Mouse (Mus musculus): ENCODE measurements around the gene Tom1l2. TPM values are rescaled to one million over a fixed set of nuclear protein-coding genes. Genes with fewer than 3 reads are reported as not detected.
A peak's percentile ranks its signal among the peaks of the same experiment; 100 is the strongest.

Gene Tom1l2
- polyA plus RNA-seq, 1 experiment from 2014 or later, result 61.4 TPM

DNA sequence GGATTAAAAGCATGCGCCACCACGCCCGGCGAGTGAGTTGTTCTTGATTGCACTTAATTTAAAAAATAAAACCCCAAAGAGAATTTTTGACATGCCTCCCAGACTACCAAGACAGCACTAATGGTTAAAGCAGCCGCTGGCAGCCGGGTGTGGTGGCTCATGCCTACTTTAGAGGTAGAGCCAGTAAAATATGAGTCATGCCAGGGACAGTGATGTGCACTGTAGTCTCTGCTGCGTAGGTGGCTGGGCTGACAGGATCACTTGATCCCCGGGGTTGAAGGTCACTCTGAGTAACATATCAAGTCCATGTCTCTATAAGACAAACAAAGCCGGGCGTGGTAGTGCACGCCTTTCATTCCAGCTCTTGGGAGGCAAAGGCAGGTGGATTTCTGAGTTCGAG is 13.3 kb downstream of the Tom1l2 start:
- Histone ChIP-seq H3K36me3 (no peaks in the 10 kb centered on the region), H3K4me3 (no peak overlapping the region), H3K9ac (no peak overlapping the region), H3K4me2 (no peak overlapping the region), H3K9me3 (no peaks in the 10 kb centered on the region), H3K27ac (replicated peaks) (no peak overlapping the region), H3K4me1 (replicated peaks) (no peaks in the 10 kb centered on the region), H3K27me3 (no peaks in the 10 kb centered on the region)
- 93% methylated on average over 12 of the region's 12 CpGs for WGBS
- ATAC-seq (ENCODE audit: low read depth), result no peak

DNA sequence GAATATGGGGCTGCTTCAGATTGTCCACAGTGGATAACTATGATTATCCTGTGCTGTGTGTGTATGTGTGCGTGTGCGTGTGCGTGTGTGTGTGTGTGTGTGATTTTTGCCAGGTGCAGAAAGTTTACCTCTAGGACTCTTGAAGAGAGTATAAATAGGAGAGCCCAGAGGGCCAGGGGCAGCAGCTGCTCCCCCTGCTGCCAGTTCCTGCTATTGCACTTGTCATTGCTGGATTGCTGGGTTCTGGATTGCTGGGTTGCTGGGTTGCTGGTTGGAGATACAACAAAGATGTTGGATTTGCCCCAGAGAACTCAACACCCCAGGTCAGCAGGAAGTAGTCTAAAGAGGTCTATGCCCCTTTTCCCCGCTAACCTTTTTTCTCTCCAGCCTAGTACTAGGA is 14.4 kb downstream of the Tom1l2 start:
- no peak for ATAC-seq (ENCODE audit: low read depth)
- H3K4me1 ChIP-seq (replicated peaks), result 0 out of 2 replicates have a peak, but pooled peaks cover 7% of the 10 kb centered on the region
- no peaks in the 10 kb centered on the region for H3K36me3 ChIP-seq
- H3K4me3 ChIP-seq, result no peak overlapping the region
- no peaks in the 10 kb centered on the region for H3K27me3 ChIP-seq
- no peaks in the 10 kb centered on the region for H3K9me3 ChIP-seq
- no peak overlapping the region for H3K27ac ChIP-seq (replicated peaks)
- H3K4me2 ChIP-seq, result no peak overlapping the region
- WGBS, result 66% methylated on average over 4 of the region's 4 CpGs
- no peak overlapping the region for H3K9ac ChIP-seq

DNA sequence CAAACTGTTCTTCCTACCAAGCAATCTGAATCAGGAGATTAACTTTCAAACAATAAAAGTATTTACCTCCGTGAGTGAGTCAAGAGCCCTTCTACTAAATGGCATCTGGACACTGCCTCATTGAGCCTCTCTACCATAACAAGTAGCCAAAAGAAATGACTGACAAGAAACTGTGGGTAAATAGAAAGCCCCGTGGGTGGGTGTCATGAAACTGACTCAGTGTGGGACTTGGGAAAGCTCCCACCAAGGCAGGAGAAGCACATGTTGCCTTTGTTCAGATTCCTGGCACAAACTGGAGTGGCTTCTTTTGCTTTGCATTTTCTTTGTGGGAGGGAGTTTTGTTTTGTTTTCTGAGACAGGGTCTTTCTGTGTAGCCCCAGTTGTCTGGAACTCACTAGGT is 16.9 kb downstream of the Tom1l2 start:
- Histone ChIP-seq H3K4me1 (replicated peaks) (0 out of 2 replicates have a peak, but pooled peaks cover 7% of the 10 kb centered on the region), H3K36me3 (no peaks in the 10 kb centered on the region), H3K27me3 (no peaks in the 10 kb centered on the region), H3K9me3 (no peaks in the 10 kb centered on the region), H3K27ac (replicated peaks) (no peak overlapping the region), H3K4me2 (no peak overlapping the region), H3K9ac (no peak overlapping the region), H3K4me3 (no peak overlapping the region)
- 87% methylated on average over 2 of the region's 2 CpGs for WGBS
- ATAC-seq (ENCODE audit: low read depth), result no peak

DNA sequence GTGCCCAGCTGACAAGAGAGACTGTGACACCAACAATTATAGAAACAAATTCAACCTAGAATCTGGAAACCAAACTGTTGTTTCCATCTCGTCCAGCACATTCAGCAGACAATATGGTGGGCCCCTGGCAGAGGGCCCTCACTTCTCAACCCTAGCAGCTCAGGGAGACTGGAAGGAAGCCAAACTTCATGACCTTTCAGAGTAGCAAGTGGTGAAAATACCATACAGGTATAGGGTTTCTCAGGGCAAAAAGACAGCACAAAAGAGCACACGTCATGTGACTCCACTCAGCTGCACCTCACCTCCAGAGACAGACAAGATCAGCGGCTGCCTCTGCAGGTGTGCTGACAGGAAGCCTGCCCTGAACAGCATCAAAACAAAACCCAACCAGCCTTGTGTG is 18.6 kb downstream of the Tom1l2 start:
- Histone ChIP-seq H3K36me3 (no peaks in the 10 kb centered on the region), H3K27ac (replicated peaks) (0 out of 2 replicates have a peak overlapping the region, but pooled peaks have one; percentile 4), H3K9ac (no peak overlapping the region), H3K4me3 (no peak overlapping the region), H3K27me3 (no peaks in the 10 kb centered on the region), H3K9me3 (no peaks in the 10 kb centered on the region), H3K4me2 (no peak overlapping the region), H3K4me1 (replicated peaks) (0 out of 2 replicates have a peak, but pooled peaks cover 7% of the 10 kb centered on the region)
- WGBS, result 80% methylated on average over 3 of the region's 3 CpGs
- no peak for ATAC-seq (ENCODE audit: low read depth)

- H3K4me1 ChIP-seq (replicated peaks), result 0 out of 2 replicates have a peak, but pooled peaks cover 7% of the 10 kb centered on the region
- H3K27me3 ChIP-seq, result no peaks in the 10 kb centered on the region
- H3K9me3 ChIP-seq, result no peaks in the 10 kb centered on the region
- ATAC-seq (ENCODE audit: low read depth), result no peak
- WGBS, result 81% methylated on average over 5 of the region's 5 CpGs
- no peak overlapping the region for H3K27ac ChIP-seq (replicated peaks)
- H3K9ac ChIP-seq, result no peak overlapping the region
- no peaks in the 10 kb centered on the region for H3K36me3 ChIP-seq
- no peak overlapping the region for H3K4me3 ChIP-seq
- H3K4me2 ChIP-seq, result no peak overlapping the region
Observed at GRCm38 (mm10) chr11:60333461-60333860, 19.2 kb downstream of the Tom1l2 start.

DNA sequence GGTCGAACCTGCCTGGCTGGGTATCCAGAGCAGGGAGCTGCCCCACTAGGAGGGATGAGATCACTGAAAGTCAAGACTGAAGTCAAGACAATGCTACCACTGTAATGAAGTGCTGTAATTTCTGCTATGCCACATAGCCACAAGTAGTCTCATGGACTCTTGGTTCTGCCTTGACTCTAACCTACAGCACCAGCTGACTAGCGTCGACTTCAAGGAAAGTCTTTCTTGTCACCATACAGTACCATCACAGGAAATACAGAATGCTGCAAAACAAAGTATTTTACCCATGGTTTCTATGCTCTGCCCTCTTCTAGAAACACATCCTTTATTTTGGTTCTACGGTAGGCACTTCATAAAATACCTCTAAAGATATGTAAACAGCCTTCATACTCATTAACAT is 22.2 kb downstream of the Tom1l2 start:
- no peaks in the 10 kb centered on the region for H3K9me3 ChIP-seq
- H3K36me3 ChIP-seq, result no peaks in the 10 kb centered on the region
- WGBS, result 90% methylated on average over 4 of the region's 4 CpGs
- no peak overlapping the region for H3K27ac ChIP-seq (replicated peaks)
- H3K27me3 ChIP-seq, result no peaks in the 10 kb centered on the region
- H3K9ac ChIP-seq, result no peak overlapping the region
- no peak for ATAC-seq (ENCODE audit: low read depth)
- H3K4me3 ChIP-seq, result no peak overlapping the region
- H3K4me2 ChIP-seq, result no peak overlapping the region
- H3K4me1 ChIP-seq (replicated peaks), result 0 out of 2 replicates have a peak, but pooled peaks cover 7% of the 10 kb centered on the region

GRCm38 (mm10) chr11:60323731-60324130 is 29.0 kb downstream of the Tom1l2 start:
- Histone ChIP-seq H3K4me2 (no peak overlapping the region), H3K9me3 (no peaks in the 10 kb centered on the region), H3K4me3 (no peak overlapping the region), H3K36me3 (no peaks in the 10 kb centered on the region), H3K4me1 (replicated peaks) (peaks cover 30% of the 10 kb centered on the region), H3K9ac (no peak overlapping the region), H3K27ac (replicated peaks) (no peak overlapping the region), H3K27me3 (no peaks in the 10 kb centered on the region)
- no peak for ATAC-seq (ENCODE audit: low read depth)

GRCm38 (mm10) chr11:60321438-60321837 is 31.3 kb downstream of the Tom1l2 start:
- no peak for ATAC-seq (ENCODE audit: low read depth)
- Histone ChIP-seq H3K27me3 (no peaks in the 10 kb centered on the region), H3K4me2 (no peak overlapping the region), H3K36me3 (no peaks in the 10 kb centered on the region), H3K9ac (no peak overlapping the region), H3K27ac (replicated peaks) (peak overlapping the region; percentile 81), H3K9me3 (no peaks in the 10 kb centered on the region), H3K4me3 (no peak overlapping the region), H3K4me1 (replicated peaks) (peaks cover 53% of the 10 kb centered on the region)
- 73% methylated on average over 2 of the region's 2 CpGs for WGBS

DNA sequence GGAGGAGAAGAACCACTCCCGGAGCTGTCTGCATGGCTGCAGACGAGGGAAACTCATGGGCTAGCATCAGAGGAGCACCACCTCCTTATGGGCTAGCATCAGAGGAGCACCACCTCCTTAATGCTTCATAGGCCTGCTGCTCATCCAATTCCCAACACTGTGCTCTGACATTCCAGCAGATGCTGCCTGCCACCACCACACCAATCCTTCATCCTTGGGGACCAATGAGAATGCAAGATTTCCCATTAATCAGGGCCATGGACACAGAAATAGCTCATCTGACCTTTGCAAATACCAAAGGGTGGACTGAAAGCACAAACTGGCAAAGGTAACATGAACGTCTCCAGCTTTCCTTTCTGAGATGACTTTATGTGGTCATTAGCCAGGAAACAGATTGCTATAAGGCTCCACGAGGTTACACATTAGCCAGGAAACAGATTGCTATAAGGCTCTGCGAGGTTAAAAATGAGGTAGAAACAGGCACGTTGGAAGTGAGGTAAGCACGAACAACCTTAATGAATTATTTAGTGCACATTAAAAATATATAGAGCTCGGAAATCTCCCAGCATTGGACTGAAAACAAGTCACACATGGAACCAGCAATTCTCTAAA is 32.2 kb downstream of the Tom1l2 start:
- peak; percentile 44 for ATAC-seq (ENCODE audit: low read depth)
- Histone ChIP-seq H3K9me3 (no peaks in the 10 kb centered on the region), H3K36me3 (no peaks in the 10 kb centered on the region), H3K27me3 (no peaks in the 10 kb centered on the region), H3K4me1 (replicated peaks) (peaks cover 59% of the 10 kb centered on the region), H3K9ac (no peak overlapping the region), H3K4me2 (no peak overlapping the region), H3K4me3 (no peak overlapping the region), H3K27ac (replicated peaks) (peak overlapping the region; percentile 81)
- 43% methylated on average over 8 of the region's 8 CpGs for WGBS

- Histone ChIP-seq H3K4me3 (no peak overlapping the region), H3K27me3 (no peaks in the 10 kb centered on the region), H3K4me1 (replicated peaks) (peaks cover 59% of the 10 kb centered on the region), H3K4me2 (no peak overlapping the region), H3K27ac (replicated peaks) (peak overlapping the region; percentile 81), H3K9ac (no peak overlapping the region), H3K9me3 (no peaks in the 10 kb centered on the region), H3K36me3 (no peaks in the 10 kb centered on the region)
- ATAC-seq (ENCODE audit: low read depth), result peak; percentile 66
- whole genome bisulfite sequencing, result 52% methylated on average over 10 of the region's 10 CpGs
Observed at GRCm38 (mm10) chr11:60319257-60320066, 33.2 kb downstream of the Tom1l2 start.

DNA sequence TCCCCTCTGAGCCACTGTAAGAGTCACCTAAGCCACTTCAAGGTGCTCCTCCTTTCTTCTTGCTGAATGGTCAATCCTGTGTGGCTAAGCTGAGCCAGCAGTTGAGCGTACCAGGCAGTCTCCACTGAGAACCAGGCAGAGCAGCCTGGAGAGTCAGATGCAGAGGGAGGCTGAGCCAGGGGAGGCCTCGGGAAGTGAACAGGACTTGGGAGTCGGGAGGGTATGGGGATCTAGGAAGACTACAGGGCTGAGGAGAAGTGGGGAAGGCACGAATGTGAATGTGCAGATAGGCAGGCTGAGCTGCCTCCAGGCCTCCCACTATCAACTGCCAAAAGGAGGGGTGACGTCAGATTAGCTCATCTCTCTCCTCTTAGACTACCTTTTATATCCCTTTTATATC is 34.0 kb downstream of the Tom1l2 start:
- H3K4me3 ChIP-seq, result no peak overlapping the region
- no peaks in the 10 kb centered on the region for H3K36me3 ChIP-seq
- peaks cover 59% of the 10 kb centered on the region for H3K4me1 ChIP-seq (replicated peaks)
- H3K9ac ChIP-seq, result no peak overlapping the region
- ATAC-seq (ENCODE audit: low read depth), result no peak
- WGBS, result 56% methylated on average over 5 of the region's 5 CpGs
- no peak overlapping the region for H3K4me2 ChIP-seq
- H3K27me3 ChIP-seq, result no peaks in the 10 kb centered on the region
- no peaks in the 10 kb centered on the region for H3K9me3 ChIP-seq
- peak overlapping the region; percentile 81 for H3K27ac ChIP-seq (replicated peaks)

DNA sequence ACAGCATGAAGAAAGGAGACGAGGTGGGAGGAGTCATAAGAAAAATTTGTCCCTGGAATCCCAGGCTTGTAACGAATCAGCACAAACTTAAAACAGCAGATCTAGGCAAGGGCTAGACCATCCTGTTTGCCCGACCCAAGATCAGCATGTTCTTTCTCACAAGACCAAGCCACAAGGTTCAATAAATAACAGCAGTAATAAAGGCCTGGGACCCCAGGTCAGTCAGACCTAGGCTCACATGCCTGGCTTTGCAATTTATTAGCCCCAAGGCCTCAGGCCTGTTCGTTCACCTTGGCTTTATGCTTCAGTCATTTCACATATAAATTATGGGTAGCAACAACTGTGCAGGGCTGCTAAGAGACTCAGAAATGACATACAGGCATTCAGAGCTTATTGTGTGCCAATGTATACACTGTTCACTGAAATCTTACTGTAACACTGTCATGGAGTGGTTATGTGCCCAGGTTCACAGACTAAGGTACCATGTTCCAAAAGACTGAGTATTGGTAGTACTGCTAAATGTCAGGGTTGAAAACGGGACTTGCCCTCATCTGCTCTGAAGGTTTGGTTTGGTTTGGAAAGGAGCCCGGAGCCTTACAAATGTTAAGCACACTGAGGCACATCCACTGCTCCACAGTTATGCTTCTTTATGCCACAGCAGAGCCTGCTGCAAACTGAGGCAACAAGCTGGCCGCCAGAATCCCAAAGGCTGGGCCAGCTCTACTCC is 35.2 kb downstream of the Tom1l2 start:
- no peaks in the 10 kb centered on the region for H3K27me3 ChIP-seq
- peak overlapping the region; percentile 64 for H3K27ac ChIP-seq (replicated peaks)
- ATAC-seq (ENCODE audit: low read depth), result no peak
- H3K4me1 ChIP-seq (replicated peaks), result peaks cover 64% of the 10 kb centered on the region
- H3K36me3 ChIP-seq, result no peaks in the 10 kb centered on the region
- no peaks in the 10 kb centered on the region for H3K9me3 ChIP-seq
- no peak overlapping the region for H3K4me3 ChIP-seq
- WGBS, result 67% methylated on average over 7 of the region's 7 CpGs
- H3K9ac ChIP-seq, result no peak overlapping the region
- H3K4me2 ChIP-seq, result no peak overlapping the region
